Mouse (Mus musculus): ENCODE measurements around the gene Acod1. TPM values are rescaled to one million over a fixed set of nuclear protein-coding genes. Genes with fewer than 3 reads are reported as not detected.

Gene Acod1
- polyA plus RNA-seq (2014; fragmentation: Nextera tagmentation; extraction: Ambion mirVana), result not detected in 2 replicates

DNA sequence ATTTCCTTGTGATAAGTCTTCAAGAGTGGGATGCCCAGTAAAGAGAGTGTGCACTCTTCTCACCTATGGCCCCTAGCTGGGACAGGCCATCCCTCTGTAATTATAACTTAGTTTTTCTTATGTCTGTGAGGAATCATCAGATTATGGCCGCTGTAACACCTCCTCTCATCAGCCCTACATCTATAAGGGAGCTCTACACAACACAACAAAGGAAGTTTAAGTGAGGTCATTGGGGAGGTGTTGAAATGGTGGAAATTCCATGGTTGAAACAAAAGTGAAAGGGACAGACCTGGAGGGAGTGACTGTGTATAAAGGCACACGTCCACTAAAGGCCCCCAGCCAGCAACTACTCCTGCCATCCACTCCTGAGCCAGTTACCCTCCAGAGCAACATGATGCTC is at the start of gene Acod1:
Gene Acod1 (plus strand): TSS at position 301 of the 400 bp plus-strand sequence.
- no peak for ATAC-seq
- Histone ChIP-seq H3K9me3 (replicated peaks; ENCODE audit: control insufficient read depth, low read length) (no peaks in the 10 kb centered on the region), H3K4me3 (ENCODE audit: low read depth, low read length) (no peak within 1 kb of the TSS), H3K27ac (ENCODE audit: low read depth, low read length) (no peak within 1 kb of the TSS), H3K36me3 (ENCODE audit: control insufficient read depth, insufficient read depth, low read length) (no peaks in the 10 kb centered on the region), H3K4me1 (ENCODE audit: control insufficient read depth, insufficient read depth, low read length) (no peaks in the 10 kb centered on the region), H3K4me2 (ENCODE audit: low read length) (no peak within 1 kb of the TSS), H3K27me3 (replicated peaks; ENCODE audit: control insufficient read depth, insufficient read depth, low read length) (no peaks in the 10 kb centered on the region), H3K9ac (ENCODE audit: low read length) (no peak within 1 kb of the TSS)
- DNase-seq (ENCODE audit: low spot score), result no peak
- 70% methylated on average over 2 of the region's 2 CpGs for WGBS

DNA sequence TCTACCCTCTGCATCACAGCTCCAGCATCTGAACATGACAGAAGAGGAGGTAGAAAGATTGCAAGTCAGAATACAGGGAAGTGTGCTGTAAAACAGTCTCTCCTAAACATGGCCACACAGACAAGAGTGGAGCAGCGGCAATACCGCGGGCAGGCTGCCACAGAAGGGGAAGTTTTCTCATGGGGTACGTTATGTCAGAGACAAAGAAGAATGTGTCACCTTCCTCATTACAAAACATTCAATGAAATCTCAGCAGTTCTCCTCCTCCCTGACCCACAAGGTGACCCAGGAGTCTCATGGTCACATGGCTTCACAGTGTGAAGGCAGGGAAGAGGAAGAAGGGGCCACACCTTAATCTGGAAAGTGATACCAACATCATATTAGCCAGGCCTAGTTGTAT is 39.0 kb upstream of the Acod1 start:
- no peak overlapping the region for H3K4me3 ChIP-seq (ENCODE audit: low read depth, low read length)
- H3K4me2 ChIP-seq (ENCODE audit: low read length), result no peak overlapping the region
- no peak overlapping the region for H3K9ac ChIP-seq (ENCODE audit: low read length)
- no peaks in the 10 kb centered on the region for H3K27me3 ChIP-seq (replicated peaks; ENCODE audit: control insufficient read depth, insufficient read depth, low read length)
- DNase-seq (ENCODE audit: low spot score) (no peak), ATAC-seq (no peak)
- H3K36me3 ChIP-seq (ENCODE audit: control insufficient read depth, insufficient read depth, low read length), result no peaks in the 10 kb centered on the region
- 93% methylated on average over 4 of the region's 4 CpGs for WGBS
- H3K4me1 ChIP-seq (ENCODE audit: control insufficient read depth, insufficient read depth, low read length), result no peaks in the 10 kb centered on the region
- H3K9me3 ChIP-seq (replicated peaks; ENCODE audit: control insufficient read depth, low read length), result no peaks in the 10 kb centered on the region
- no peak overlapping the region for H3K27ac ChIP-seq (ENCODE audit: low read depth, low read length)

DNA sequence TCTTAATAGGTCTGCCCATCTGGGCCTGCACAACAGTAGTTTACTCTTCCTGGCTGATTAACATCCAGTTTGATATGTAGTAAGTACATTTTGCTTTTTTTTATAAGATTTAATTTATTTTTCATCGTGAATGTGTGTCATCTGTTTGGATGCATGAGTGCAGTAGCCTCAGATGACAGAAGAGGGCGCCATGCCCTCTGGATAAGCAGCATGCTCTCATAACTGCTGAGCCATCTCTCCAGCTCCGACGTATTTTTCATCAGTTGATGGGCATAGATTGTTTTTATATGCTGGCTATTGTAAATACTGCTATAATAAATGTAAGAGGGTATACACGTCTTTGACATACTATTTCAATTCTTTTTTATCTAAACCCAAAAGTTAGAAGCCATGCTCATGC is 35.0 kb upstream of the Acod1 start:
- no peaks in the 10 kb centered on the region for H3K9me3 ChIP-seq (replicated peaks; ENCODE audit: control insufficient read depth, low read length)
- H3K4me1 ChIP-seq (ENCODE audit: control insufficient read depth, insufficient read depth, low read length), result no peaks in the 10 kb centered on the region
- H3K4me2 ChIP-seq (ENCODE audit: low read length), result no peak overlapping the region
- no peaks in the 10 kb centered on the region for H3K36me3 ChIP-seq (ENCODE audit: control insufficient read depth, insufficient read depth, low read length)
- H3K9ac ChIP-seq (ENCODE audit: low read length), result no peak overlapping the region
- H3K4me3 ChIP-seq (ENCODE audit: low read depth, low read length), result no peak overlapping the region
- H3K27ac ChIP-seq (ENCODE audit: low read depth, low read length), result no peak overlapping the region
- ATAC-seq (no peak), DNase-seq (ENCODE audit: low spot score) (peak; percentile 60)
- 30% methylated on average over 5 of the region's 5 CpGs for WGBS
- no peaks in the 10 kb centered on the region for H3K27me3 ChIP-seq (replicated peaks; ENCODE audit: control insufficient read depth, insufficient read depth, low read length)

DNA sequence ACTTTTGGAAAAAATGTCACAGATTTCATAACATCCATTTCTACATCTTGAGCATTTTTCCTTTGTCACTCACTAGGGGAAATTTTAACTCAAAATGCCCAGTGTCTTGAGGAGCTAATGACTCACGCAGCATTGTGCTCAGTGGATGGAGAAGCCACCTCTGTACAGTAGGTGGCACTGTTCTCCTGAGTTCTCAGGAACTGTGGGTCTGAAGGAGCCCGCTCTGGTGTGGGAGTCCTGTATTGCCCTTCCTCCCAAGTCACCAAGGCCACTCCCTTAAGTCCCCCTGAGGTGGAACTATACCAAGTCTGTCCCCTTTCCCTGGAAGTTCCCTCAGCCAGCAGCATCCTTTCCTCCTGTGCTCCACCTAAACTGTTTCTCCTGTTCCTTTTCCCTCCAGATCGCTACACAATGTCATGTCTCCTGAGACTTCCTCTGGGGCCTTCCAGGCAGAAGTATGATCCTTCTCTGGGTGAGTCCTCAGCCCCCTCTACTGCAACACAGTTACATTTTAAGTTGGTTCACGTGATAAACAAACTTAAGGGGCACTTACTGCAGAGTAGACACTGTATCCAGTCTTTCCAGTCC is 34.1 kb upstream of the Acod1 start:
- Histone ChIP-seq H3K36me3 (ENCODE audit: control insufficient read depth, insufficient read depth, low read length) (no peaks in the 10 kb centered on the region), H3K4me1 (ENCODE audit: control insufficient read depth, insufficient read depth, low read length) (no peaks in the 10 kb centered on the region), H3K27me3 (replicated peaks; ENCODE audit: control insufficient read depth, insufficient read depth, low read length) (no peaks in the 10 kb centered on the region), H3K27ac (ENCODE audit: low read depth, low read length) (no peak overlapping the region), H3K4me2 (ENCODE audit: low read length) (no peak overlapping the region), H3K9ac (ENCODE audit: low read length) (no peak overlapping the region), H3K4me3 (ENCODE audit: low read depth, low read length) (no peak overlapping the region), H3K9me3 (replicated peaks; ENCODE audit: control insufficient read depth, low read length) (no peaks in the 10 kb centered on the region)
- WGBS, result 37% methylated on average over 4 of the region's 4 CpGs
- DNase-seq (ENCODE audit: low spot score) (peak; percentile 85), ATAC-seq (peak; percentile 92)

DNA sequence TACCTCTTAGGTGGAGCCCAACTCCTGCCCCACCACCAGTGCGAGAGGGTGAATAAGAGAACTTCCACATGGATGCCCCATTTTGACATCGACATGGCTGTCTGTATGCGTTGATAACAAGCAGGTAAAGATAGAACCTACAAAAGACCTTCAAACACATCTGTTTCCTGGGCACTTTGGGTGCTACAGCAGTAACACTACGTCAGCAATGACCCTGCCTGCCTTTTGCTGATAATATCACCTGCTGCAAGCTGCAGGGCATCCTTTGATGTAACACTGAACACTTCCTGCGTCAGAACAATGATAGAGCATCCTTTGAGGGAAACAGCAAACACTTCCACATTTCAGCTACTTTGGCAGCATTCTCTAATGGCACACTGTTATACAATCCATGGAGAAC is 29.8 kb upstream of the Acod1 start:
- H3K4me2 ChIP-seq (ENCODE audit: low read length), result no peak overlapping the region
- no peak overlapping the region for H3K27ac ChIP-seq (ENCODE audit: low read depth, low read length)
- H3K4me3 ChIP-seq (ENCODE audit: low read depth, low read length), result no peak overlapping the region
- H3K9me3 ChIP-seq (replicated peaks; ENCODE audit: control insufficient read depth, low read length), result no peaks in the 10 kb centered on the region
- no peaks in the 10 kb centered on the region for H3K27me3 ChIP-seq (replicated peaks; ENCODE audit: control insufficient read depth, insufficient read depth, low read length)
- DNase-seq (ENCODE audit: low spot score), result no peak
- H3K9ac ChIP-seq (ENCODE audit: low read length), result no peak overlapping the region
- no peak for ATAC-seq
- no peaks in the 10 kb centered on the region for H3K4me1 ChIP-seq (ENCODE audit: control insufficient read depth, insufficient read depth, low read length)
- no peaks in the 10 kb centered on the region for H3K36me3 ChIP-seq (ENCODE audit: control insufficient read depth, insufficient read depth, low read length)
- 78% methylated on average over 5 of the region's 5 CpGs for WGBS

DNA sequence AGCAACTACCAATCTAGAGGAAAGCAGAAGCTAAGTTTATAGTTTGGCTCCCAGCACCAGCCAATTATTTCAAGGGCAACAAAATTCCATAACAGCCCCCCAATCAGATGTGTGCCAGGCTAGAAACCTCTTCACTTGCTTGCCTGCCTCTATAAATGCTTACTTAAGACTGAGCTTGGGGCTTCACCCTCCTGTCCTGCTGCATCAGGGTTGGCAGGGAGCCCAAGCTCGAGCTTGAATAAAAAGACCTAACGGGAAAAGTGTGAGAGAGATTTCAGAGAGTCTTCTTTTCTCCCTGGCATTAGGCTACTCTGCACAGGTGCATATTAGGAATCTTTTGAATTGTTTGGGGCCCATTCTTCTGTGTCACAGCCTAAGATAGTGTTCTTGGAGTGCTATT is 26.7 kb upstream of the Acod1 start:
- H3K9me3 ChIP-seq (replicated peaks; ENCODE audit: control insufficient read depth, low read length), result no peaks in the 10 kb centered on the region
- H3K4me2 ChIP-seq (ENCODE audit: low read length), result no peak overlapping the region
- 24% methylated on average over 2 of the region's 2 CpGs for WGBS
- no peaks in the 10 kb centered on the region for H3K4me1 ChIP-seq (ENCODE audit: control insufficient read depth, insufficient read depth, low read length)
- H3K9ac ChIP-seq (ENCODE audit: low read length), result no peak overlapping the region
- ATAC-seq, result no peak
- no peak overlapping the region for H3K4me3 ChIP-seq (ENCODE audit: low read depth, low read length)
- H3K27ac ChIP-seq (ENCODE audit: low read depth, low read length), result no peak overlapping the region
- no peaks in the 10 kb centered on the region for H3K36me3 ChIP-seq (ENCODE audit: control insufficient read depth, insufficient read depth, low read length)
- DNase-seq (ENCODE audit: low spot score), result peak; percentile 41
- H3K27me3 ChIP-seq (replicated peaks; ENCODE audit: control insufficient read depth, insufficient read depth, low read length), result no peaks in the 10 kb centered on the region

DNA sequence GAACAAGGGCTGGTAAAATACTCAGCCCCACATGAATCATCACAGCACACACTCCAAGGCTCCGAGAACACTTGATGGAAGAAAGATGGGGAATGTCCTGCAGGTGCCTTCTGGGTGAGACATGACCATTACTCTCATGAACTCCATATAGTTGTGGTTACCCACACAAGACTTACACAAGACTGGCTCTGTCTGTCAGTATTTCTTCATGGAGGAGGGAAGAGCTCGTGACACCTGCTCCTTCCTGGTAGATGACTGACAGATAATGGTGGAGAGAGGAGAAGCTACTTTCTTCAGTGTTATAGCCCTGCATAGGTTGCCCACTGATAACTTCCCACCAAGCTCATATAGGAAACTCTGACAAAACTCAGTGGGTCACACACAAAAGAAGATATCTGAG is 17.6 kb upstream of the Acod1 start:
- WGBS, result 85% methylated on average over 2 of the region's 2 CpGs
- H3K4me3 ChIP-seq (ENCODE audit: low read depth, low read length), result no peak overlapping the region
- H3K4me2 ChIP-seq (ENCODE audit: low read length), result no peak overlapping the region
- ATAC-seq (no peak), DNase-seq (ENCODE audit: low spot score) (no peak)
- H3K4me1 ChIP-seq (ENCODE audit: control insufficient read depth, insufficient read depth, low read length), result no peaks in the 10 kb centered on the region
- H3K9me3 ChIP-seq (replicated peaks; ENCODE audit: control insufficient read depth, low read length), result no peaks in the 10 kb centered on the region
- H3K9ac ChIP-seq (ENCODE audit: low read length), result no peak overlapping the region
- no peak overlapping the region for H3K27ac ChIP-seq (ENCODE audit: low read depth, low read length)
- H3K36me3 ChIP-seq (ENCODE audit: control insufficient read depth, insufficient read depth, low read length), result no peaks in the 10 kb centered on the region
- H3K27me3 ChIP-seq (replicated peaks; ENCODE audit: control insufficient read depth, insufficient read depth, low read length), result no peaks in the 10 kb centered on the region

DNA sequence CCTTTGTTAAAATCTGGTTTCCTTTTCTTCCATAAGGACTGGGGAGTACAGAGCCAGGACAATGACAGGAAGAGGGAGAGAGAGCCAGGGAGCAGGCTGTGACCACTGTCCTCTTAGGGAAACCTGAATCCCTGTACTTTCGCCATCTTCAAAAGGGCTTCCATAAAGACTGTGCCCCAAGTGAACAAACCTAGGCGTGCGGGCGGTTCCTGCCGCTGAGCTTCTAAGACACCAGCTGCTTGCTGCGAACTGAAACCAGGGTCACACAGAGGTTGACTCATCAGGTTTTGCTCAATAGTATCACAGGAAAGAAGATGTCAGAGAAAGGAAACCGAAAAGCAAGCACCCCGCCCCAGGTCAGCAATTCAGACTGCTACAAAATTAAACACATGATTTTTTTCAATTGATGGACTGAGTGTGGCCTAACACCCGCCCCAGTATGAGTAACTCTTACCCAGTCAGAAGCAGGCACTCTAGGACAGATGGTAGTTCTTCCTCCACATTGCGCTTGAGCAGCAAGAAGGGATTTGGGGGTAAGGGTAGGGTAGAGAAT is 13.4 kb upstream of the Acod1 start:
- Histone ChIP-seq H3K27ac (ENCODE audit: low read depth, low read length) (no peak overlapping the region), H3K4me1 (ENCODE audit: control insufficient read depth, insufficient read depth, low read length) (no peaks in the 10 kb centered on the region), H3K4me2 (ENCODE audit: low read length) (no peak overlapping the region), H3K9ac (ENCODE audit: low read length) (no peak overlapping the region), H3K36me3 (ENCODE audit: control insufficient read depth, insufficient read depth, low read length) (no peaks in the 10 kb centered on the region), H3K9me3 (replicated peaks; ENCODE audit: control insufficient read depth, low read length) (no peaks in the 10 kb centered on the region), H3K27me3 (replicated peaks; ENCODE audit: control insufficient read depth, insufficient read depth, low read length) (no peaks in the 10 kb centered on the region), H3K4me3 (ENCODE audit: low read depth, low read length) (no peak overlapping the region)
- WGBS, result 90% methylated on average over 10 of the region's 10 CpGs
- ATAC-seq, result no peak
- DNase-seq (ENCODE audit: low spot score), result no peak

DNA sequence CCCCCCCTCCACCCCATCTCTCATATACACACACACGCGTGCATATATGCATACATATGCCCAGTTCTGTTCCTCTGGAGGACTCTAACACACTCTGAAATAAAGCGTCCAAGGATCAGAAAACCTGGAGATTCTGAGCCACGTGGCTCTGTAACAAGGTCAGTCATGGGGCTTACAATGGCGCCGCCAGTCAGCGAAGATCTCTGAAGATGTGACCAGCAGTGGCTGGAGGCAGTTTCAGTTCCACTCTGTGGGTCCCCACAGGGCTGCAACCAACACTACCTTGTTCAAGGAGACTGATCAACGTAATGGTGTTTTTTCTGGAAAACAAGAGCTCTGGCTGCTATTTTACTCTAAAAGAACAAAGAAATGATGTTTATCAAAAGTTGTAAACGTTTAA is 12.7 kb upstream of the Acod1 start:
- no peak for DNase-seq (ENCODE audit: low spot score)
- H3K4me1 ChIP-seq (ENCODE audit: control insufficient read depth, insufficient read depth, low read length), result no peaks in the 10 kb centered on the region
- H3K9me3 ChIP-seq (replicated peaks; ENCODE audit: control insufficient read depth, low read length), result no peaks in the 10 kb centered on the region
- no peak overlapping the region for H3K9ac ChIP-seq (ENCODE audit: low read length)
- no peak overlapping the region for H3K4me3 ChIP-seq (ENCODE audit: low read depth, low read length)
- no peak for ATAC-seq
- no peaks in the 10 kb centered on the region for H3K27me3 ChIP-seq (replicated peaks; ENCODE audit: control insufficient read depth, insufficient read depth, low read length)
- no peak overlapping the region for H3K27ac ChIP-seq (ENCODE audit: low read depth, low read length)
- WGBS, result 86% methylated on average over 9 of the region's 9 CpGs
- no peaks in the 10 kb centered on the region for H3K36me3 ChIP-seq (ENCODE audit: control insufficient read depth, insufficient read depth, low read length)
- H3K4me2 ChIP-seq (ENCODE audit: low read length), result no peak overlapping the region
